Mouse (Mus musculus) hindbrain, postnatal 0 days (tissue): ENCODE results near the gene Pdf. TPM values are rescaled to one million over a fixed set of nuclear protein-coding genes. Genes with fewer than 3 reads are reported as not detected.

Source experiments
- ATAC-seq: fragments of 200-750 bp; cut with Nextera tagmentation; 2 replicates; pipeline ENCODE4 v1.8.0; 2017; ENCODE audit warnings: mild to moderate bottlenecking, moderate TSS enrichment, moderate library complexity
- DNase-seq: peaks from one replicate; pipeline ENCODE4 v3.0.0-alpha.2; 2015; ENCODE audit warnings: low spot score
- H3K27ac ChIP-seq: fragments of 300-500 bp; sonication (generic); 2 replicates; pipeline ENCODE4 v1.5.1; 2014; ENCODE audit warnings: mild to moderate bottlenecking
- H3K27me3 ChIP-seq: fragments of 300-500 bp; sonication (generic); 2 replicates; pipeline ENCODE4 v1.6.1; 2014; ENCODE audit warnings: low read length, mixed read lengths; ENCODE audit not compliant: insufficient read depth
- H3K36me3 ChIP-seq: fragments of 300-500 bp; sonication (generic); 2 replicates; pipeline ENCODE4 v1.6.1; 2014; ENCODE audit warnings: low read length, mixed read lengths; ENCODE audit not compliant: insufficient read depth
- H3K4me1 ChIP-seq: fragments of 300-500 bp; sonication (generic); 2 replicates; pipeline ENCODE4 v1.6.1; 2014; ENCODE audit warnings: antibody characterized with exemption, low read length, mixed read lengths; ENCODE audit not compliant: insufficient read depth
- H3K4me2 ChIP-seq: fragments of 300-500 bp; sonication (generic); 2 replicates; pipeline ENCODE4 v1.6.1; 2014; ENCODE audit warnings: low read depth, mild to moderate bottlenecking, low read length, moderate library complexity, mixed read lengths
- H3K4me3 ChIP-seq: fragments of 300-500 bp; sonication (generic); 2 replicates; pipeline ENCODE4 v1.5.1; 2014; ENCODE audit warnings: low read length
- H3K9ac ChIP-seq: fragments of 300-500 bp; sonication (generic); replicated peaks from 2 replicates; pipeline ENCODE4 v1.6.1; 2014; ENCODE audit warnings: mild to moderate bottlenecking, low read length, moderate library complexity, mixed read lengths
- H3K9me3 ChIP-seq: fragments of 300-500 bp; sonication (generic); 2 replicates; pipeline ENCODE4 v1.6.1; 2016; ENCODE audit warnings: low read length, mixed read lengths
- CTCF ChIP-seq: IDR thresholded peaks from 2 replicates; pipeline ENCODE4 v1.5.1; 2016; ENCODE audit warnings: antibody characterized with exemption, control low read depth, low read depth
- WGBS: fragments of 180-500 bp; shearing (Covaris S2); extraction: QIAGEN DNeasy Blood & Tissue Kit; methylation state at CpG from one replicate; pipeline ENCODE4 v1.1.7; 2014; 5-methylcytosine and 5-hydroxymethylcytosine counted together
- polyA plus RNA-seq: library from polyadenylated mRNA; unstranded; fragments of >200 nt; fragmentation: Nextera tagmentation; extraction: Ambion mirVana; gene quantifications from 2 replicates; pipeline ENCODE4 v1.2.1, GENCODE M21; 2015
- total RNA-seq: library from RNA; depleted of rRNA; stranded (reverse); fragments of >200 nt; gene quantifications from 2 replicates; pipeline ENCODE4 v1.2.3, GENCODE M21; 2014

Pdf gene
- total and polyA plus RNA-seq, 2 experiments from 2014 or later: 36.9 to 57.7 TPM

DNA sequence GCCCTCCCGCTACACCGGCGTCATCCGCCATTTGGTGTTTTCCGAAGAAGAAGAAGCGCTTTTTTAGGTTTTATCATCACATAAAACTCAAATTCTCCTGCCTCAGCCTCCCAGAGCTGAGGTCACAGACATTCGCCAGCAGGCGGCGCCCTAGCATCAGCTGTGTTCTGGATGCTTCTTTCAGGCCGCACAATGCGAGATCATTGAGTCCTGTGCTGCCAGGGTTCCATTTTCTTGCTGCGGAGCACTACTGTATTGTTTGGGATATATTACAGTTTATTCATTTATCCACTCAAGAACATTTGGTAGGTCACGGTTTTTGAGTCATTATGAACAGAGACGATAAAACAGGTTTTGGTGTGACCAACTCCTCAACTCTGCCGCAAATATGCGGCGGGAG, 36.9 kb upstream of the Pdf start:
- WGBS: 97% methylated on average over 17 of the region's 17 CpGs
- no peak for ATAC-seq
- H3K4me3 ChIP-seq: no peak overlapping the region
- no peak for TF ChIP-seq CTCF
- no peak for DNase-seq
- no peak overlapping the region for H3K9ac ChIP-seq
- no peaks in the 10 kb centered on the region for H3K9me3 ChIP-seq
- peaks cover 28% of the 10 kb centered on the region for H3K36me3 ChIP-seq
- no peaks in the 10 kb centered on the region for H3K27me3 ChIP-seq
- no peaks in the 10 kb centered on the region for H3K4me1 ChIP-seq
- no peak overlapping the region for H3K4me2 ChIP-seq
- no peak overlapping the region for H3K27ac ChIP-seq

DNA sequence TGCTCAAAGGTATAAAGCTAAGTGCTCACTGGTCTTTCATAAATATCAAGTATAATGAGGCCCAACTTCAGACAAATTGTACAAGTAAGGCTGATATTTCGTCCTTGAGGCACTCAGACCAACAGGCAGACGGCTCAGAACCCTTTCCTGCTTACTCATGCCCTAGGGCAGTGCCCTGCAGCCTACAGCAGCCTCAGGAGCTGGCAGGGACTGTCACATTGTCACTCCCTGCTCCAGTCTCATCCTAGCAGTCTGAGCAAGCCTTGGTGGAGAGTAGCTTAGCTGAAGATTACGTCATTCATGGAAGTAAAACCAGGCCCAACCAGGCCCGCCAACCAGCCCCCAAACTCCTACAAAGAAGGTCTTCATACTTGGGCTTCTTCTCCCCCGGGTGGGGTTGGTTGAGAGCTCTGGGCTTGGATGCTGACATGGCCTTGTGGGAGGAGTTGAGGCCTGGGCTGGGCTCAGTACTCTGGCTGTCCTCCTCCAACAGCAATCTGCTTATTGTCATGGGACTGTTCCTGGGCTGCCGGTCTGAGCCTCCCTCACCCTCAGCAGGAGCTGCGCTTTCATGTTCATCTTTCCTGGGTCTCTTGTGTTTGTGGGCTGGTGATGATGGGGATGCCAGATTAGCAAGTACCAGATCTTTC, 27.9 kb upstream of the Pdf start:
- no peaks in the 10 kb centered on the region for H3K27me3 ChIP-seq
- H3K9me3 ChIP-seq: no peaks in the 10 kb centered on the region
- no peak overlapping the region for H3K27ac ChIP-seq
- no peak overlapping the region for H3K9ac ChIP-seq
- ATAC-seq (no peak), DNase-seq (no peak)
- H3K4me3 ChIP-seq: no peak overlapping the region
- WGBS: 93% methylated on average over 7 of the region's 7 CpGs
- no peaks in the 10 kb centered on the region for H3K4me1 ChIP-seq
- no peak overlapping the region for H3K4me2 ChIP-seq
- no peak for TF ChIP-seq CTCF
- H3K36me3 ChIP-seq: peaks cover 53% of the 10 kb centered on the region

DNA sequence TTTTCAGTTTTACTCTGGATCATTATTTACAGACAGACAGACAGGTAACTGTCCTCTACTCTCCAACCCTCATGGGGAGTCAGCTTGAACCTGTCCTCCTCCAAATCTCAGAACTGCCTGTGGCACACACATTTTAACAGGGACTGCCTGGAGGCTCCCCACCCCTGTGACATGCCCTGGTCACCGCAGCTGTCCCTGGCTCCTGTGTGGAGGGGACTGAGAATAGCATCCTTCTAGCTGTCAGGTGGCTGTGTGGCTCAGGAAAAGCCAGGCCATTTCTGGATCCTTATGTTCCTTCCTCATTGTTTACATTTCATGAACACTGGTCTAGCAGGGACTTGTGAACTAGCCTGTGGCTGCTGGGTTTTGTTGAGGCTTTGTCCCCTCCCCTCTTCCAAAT, 25.7 kb upstream of the Pdf start:
- peaks cover 52% of the 10 kb centered on the region for H3K36me3 ChIP-seq
- no peaks in the 10 kb centered on the region for H3K9me3 ChIP-seq
- H3K4me2 ChIP-seq: no peak overlapping the region
- H3K27me3 ChIP-seq: no peaks in the 10 kb centered on the region
- H3K9ac ChIP-seq: no peak overlapping the region
- no peak overlapping the region for H3K27ac ChIP-seq
- DNase-seq: no peak
- no peak for TF ChIP-seq CTCF
- H3K4me3 ChIP-seq: no peak overlapping the region
- 73% methylated on average over 1 of the region's 1 CpGs for WGBS
- no peaks in the 10 kb centered on the region for H3K4me1 ChIP-seq
- ATAC-seq: no peak

DNA sequence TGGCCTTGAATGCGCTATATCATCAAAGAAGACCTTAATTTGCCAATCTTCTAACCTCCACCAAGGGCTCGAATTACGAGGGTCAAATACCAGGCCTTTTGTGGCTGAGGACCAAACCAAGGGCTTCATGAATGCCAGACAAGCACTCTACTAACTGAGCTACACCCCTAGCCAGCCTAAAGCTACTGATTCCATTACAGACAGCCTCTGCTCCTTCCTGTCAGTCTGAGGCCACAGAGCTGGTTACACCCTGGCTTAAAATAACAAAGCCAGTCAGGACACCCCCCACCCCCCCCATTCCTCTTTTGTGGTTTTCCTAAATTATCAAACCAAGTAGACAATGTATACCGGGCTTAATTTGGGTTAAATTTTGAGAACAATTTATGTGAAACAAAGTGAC, 25.3 kb upstream of the Pdf start:
- Histone ChIP-seq H3K9ac (no peak overlapping the region), H3K27ac (no peak overlapping the region), H3K9me3 (no peaks in the 10 kb centered on the region), H3K4me1 (no peaks in the 10 kb centered on the region), H3K4me2 (no peak overlapping the region), H3K36me3 (peaks cover 49% of the 10 kb centered on the region), H3K27me3 (no peaks in the 10 kb centered on the region), H3K4me3 (no peak overlapping the region)
- 89% methylated on average over 4 of the region's 4 CpGs for WGBS
- no peak for TF ChIP-seq CTCF
- ATAC-seq: no peak
- DNase-seq: no peak

DNA sequence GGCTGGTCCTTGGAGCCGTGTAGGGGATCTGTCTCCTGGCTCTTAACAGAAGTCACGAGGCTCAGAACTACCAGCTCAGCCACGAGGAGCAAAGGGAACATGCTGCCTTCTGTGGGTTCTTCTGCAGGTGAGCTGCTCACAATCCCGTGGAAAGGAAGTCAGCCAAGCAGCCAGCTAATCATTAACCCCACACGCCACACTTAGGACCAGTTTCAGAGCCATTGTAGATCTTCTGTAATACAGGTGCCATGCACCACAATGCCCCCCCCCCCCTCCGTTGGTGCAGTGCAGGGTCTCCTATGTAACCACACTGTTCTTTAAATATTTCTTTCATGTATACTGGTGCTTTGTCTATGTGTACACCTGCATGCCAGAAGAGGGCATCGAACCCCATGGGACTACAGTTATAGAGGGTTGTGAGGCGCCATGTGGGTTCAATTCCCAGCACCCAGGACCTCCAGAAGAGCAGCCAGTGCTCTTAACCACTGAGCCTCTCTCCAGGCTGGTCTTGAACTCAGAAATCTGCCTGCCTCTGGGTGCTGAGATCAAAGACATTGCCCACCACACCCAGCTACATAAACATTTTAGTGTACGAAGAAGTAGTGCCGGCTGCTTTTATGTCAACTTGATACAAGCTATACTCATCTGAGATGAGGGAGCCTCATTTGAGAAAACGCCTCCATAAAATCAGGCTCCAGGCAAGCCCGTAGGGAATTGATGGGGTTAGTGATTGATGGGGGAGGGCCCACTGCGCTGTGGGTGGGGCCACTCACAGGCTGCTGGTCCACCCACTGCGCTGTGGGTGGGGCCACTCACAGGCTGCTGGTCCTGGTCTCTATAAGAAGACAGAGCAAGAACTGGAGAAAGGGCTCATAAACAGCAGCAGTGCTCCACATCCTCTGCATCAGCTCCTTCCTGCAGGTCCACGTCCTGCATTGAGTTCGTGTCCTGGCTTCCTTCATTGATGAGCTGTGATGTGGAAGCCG, 17.4 kb upstream of the Pdf start, which contains the start of gene Tmed6:
Gene Tmed6 (minus strand): TSS at position 134 of the 986 bp plus-strand sequence.
- Histone ChIP-seq H3K27me3 (no peaks in the 10 kb centered on the region), H3K4me1 (no peaks in the 10 kb centered on the region), H3K27ac (no peak within 1 kb of the TSS), H3K9me3 (no peaks in the 10 kb centered on the region), H3K4me2 (no peak within 1 kb of the TSS), H3K36me3 (peaks cover 13% of the 10 kb centered on the region), H3K4me3 (no peak within 1 kb of the TSS), H3K9ac (no peak within 1 kb of the TSS)
- DNase-seq (no peak), ATAC-seq (no peak)
- no peak for TF ChIP-seq CTCF
- WGBS: 63% methylated on average over 17 of the region's 17 CpGs

DNA sequence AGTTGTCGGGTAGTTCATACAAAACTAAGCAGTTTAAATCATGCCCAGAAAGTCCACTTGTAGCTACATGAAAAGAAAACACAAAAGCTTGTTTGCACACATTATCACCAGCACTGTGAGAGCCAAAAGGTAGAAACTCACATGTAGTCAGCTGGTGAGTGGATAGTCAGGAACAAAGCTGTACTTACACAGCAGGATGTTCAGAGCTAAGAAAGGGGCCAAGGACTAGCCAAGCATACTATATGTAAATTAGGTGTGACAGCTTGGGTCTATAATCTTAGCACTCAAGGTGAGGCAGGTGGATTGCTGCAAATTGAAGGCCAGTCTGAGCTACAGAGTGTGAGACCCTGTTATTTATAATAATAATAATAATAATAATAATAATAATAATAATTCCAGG, 14.2 kb upstream of the Pdf start:
- H3K4me2 ChIP-seq: no peak overlapping the region
- H3K4me3 ChIP-seq: no peak overlapping the region
- DNase-seq (no peak), ATAC-seq (no peak)
- 92% methylated on average over 1 of the region's 1 CpGs for WGBS
- H3K36me3 ChIP-seq: peaks cover 9% of the 10 kb centered on the region; the same call in 1 of the 2 replicates
- H3K9ac ChIP-seq: no peak overlapping the region
- H3K4me1 ChIP-seq: 0 out of 2 replicates have a peak, but pooled peaks cover 3% of the 10 kb centered on the region
- no peak overlapping the region for H3K27ac ChIP-seq
- TF ChIP-seq CTCF: no peak
- no peaks in the 10 kb centered on the region for H3K9me3 ChIP-seq
- H3K27me3 ChIP-seq: no peaks in the 10 kb centered on the region
